Mouse (Mus musculus): Measurements from ENCODE around the gene Cdk5rap1.
"Not testable (repeated sequence)": the region's sequence is repeated elsewhere in the genome, so short reads cannot be mapped to it uniquely, and the experiment has no call there.

Gene Cdk5rap1

DNA sequence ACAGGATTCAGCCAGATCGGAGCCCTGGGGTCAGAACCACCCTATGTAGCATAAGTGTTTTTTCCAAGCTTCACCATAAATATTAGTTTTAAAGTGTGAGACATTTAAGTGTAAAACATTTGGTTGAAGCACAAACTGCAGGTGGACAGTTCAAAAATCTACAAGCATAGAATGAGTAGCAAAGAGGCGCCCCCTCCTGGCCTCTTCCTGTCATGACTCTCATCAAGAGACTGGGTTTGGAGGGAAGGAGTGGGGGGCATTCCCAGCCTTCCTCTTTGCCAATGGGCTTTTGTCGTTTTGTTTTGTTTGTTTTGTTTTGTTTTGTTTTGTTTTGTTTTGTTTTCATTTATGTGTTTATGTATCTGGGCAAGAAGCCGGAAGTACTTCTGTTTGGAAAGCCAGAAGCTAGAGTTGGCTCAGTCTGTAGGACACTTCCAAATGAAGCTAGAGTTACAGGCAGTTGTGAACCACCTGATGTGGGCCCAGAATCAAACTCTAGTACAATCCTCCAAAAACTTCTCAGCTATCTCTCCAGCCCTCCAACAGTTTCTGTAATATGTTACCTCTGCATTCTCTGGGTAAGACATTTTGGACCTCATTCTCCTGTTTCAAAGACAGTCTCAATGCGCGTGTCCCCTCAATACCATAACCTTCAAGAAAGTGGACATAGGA lies 1.3 kb upstream of the Cdk5rap1 start:
- peak; percentile 38 for DNase-seq

DNA sequence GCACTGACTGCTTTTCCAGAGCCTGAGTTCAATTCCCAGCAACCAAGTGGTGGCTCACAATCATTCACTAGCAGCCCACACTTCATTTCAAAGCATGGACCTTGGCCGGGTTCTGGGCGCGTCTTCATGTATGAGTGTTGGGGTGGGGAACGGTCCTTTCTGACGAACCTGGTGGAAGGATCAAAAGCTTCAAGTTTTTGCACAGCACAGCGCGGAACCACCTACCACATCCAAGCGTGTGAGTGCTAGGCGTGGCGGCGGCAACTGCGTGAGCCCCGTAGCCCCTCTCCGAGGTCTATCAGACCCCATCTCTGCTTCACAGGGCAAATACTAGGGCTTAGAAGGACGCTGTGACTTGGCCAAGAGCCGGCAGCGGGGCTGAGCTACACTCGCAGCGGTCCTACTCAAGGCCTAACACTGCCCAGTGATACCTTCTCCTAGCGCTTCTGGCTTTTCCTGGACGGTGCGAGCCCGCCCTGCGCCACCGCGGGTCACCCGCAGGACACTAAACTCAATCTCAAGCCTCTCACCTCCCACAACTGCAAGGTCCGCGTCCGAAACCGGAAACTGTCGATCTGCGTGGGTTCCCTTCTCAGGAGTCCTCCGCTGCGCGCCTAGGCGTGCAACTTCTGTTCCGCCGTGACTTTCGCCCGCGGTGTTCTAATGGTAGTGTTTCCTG lies 520 bp downstream of the Cdk5rap1 start:
- DNase-seq = peak; percentile 82

DNA sequence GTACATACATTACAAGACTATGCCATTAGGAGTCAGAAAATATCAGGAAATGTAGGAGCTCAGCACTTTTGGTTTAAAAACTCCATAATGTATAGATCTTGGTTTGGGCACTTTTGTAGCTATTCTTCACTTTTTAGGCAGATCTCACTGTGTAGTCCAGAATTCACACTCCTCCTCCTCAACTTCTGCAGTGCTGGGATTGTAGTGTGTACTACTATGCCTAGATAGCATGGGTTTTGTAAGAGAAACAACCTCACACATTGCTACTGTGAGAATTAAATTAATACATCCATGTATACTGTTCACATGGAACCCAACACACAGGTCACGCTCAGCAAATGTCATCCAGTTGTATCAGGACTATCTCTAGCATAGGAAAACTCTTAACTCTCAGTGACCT lies 5.3 kb downstream of the Cdk5rap1 start:
- no peak for DNase-seq

DNA sequence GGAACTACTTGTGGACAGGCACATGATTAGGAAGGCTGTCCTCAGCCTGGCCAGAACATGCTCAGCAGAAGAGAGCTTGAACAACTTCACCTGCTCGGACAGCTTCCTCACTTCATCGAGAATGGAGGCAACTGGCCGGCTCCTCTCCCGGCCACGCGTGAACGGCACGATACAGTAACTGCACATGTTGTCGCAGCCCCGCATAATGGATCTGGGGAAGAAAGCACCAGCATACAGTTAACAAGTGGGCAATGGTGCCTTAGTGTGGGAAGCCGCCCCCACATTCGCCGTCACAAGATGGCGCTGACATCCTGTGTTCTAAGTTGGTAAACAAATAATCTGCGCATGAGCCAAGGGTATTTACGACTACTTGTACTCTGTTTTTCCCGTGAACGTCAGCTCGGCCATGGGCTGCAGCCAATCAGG lies 18.8 kb downstream of the Cdk5rap1 start:
- not testable (repeated sequence) for DNase-seq

DNA sequence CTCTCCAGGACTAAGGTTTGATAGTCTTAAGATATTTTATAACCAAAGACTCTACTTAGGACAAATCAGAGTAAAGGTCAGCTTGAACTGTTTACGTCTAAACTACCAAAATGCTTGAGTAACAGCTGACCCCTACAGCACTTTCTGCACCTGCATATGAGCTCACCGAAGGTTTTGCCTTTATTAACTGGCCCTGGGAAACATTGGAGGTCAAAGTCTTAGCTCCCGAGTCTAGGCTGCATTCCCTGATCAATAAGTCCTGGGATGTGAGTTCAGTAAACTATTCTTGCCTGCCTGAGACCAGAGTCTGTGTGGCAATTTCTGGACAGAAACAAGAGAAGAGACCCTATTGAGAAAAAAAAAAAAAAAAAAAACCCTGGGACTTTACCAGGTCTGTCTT lies 24.7 kb downstream of the Cdk5rap1 start:
- no peak for DNase-seq

DNA sequence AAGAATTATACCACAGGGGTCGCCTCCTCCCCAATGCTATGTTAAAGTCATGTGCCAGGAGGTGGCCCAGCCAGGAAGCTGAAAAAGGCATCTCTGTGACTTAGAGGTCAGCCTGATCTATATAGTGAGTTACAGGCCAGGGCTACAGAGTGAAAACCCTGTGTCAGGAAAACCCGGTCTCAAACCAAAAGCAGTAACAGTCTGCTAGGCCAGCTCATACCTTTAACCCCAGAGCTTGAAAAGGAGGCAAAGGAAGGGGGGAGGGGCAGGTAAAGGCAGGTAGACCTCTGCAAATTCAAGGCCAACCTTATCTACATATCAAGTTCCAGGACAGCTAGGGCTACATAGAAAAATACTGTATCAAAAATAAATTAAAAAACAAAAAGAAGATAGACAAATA lies 33.5 kb downstream of the Cdk5rap1 start:
- DNase-seq = no peak

DNA sequence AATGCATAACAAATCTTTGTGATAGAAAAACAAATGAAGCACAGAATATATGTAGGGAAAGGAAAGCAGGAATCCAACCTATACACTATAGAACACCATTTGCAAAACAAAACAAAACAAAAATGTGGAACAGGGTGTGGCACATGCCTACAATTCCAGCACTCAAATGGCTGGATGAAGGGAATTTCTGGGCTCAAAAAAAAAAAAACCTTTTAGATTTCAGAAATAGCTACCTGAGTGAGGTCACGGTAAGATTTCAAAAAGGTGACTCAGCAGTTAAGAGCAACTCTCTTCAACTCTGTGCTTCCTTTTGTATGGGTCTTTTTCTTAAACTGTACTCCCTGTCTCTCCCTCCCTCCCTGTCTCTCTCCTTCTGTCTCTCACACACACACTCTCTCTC lies 34.6 kb downstream of the Cdk5rap1 start:
- no peak for DNase-seq

DNA sequence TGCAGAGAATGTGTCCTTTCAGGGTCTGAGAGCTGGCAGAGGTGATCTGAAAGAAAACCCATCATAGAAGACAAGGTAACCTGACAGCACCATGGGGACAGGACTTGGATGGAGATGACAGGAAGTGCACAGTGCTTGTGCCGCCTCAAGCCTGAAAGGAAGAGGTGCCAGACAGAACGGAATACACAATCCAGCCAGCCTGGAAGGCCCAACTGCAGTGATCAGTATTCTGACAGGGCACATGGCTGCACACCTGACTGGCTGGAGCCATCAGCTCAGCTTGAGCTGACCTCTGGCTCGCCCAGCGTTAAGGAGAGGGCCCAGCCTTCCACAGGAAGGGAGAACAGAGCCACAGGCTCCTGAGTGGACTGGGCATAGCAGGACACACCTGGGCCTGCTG lies 37.2 kb downstream of the Cdk5rap1 start:
- no peak for DNase-seq

DNA sequence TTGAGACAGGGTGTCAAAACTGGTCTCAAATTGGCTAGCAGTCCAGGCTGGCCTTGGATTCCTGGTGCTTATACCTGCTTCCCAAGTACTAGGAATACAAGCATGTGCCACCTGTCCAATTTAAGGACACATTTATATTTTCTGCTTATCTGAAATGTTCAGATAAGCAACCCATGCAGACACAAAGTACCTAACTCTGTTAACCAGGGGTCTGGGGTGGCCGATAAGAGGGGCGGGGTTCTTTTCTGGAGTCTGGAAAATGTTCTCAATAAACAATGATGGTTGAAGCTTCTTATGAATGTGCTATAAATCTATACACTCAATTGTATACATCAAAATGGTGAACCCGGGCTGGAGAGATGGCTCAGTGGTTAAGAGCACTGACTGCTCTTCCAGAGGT lies 46.0 kb downstream of the Cdk5rap1 start:
- no peak for DNase-seq

DNA sequence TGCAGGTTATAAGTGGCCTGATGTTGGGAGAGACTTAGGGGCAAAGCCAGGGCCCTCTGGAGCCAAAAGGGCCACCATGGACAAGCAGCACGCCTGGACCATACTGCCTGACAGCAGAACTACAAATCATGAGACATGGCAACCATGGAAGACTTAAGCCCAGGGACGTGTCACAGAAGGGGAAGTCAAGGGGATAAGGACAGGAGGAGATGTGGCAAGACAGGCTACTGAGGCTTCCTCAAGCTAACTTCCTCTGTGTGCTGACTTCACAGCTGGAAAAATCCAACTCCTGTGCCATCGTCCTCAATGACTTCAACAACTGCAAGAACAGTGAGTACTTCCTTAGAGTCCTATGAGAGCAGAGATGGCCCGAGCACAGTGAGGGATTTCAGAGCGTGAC lies 59.0 kb downstream of the Cdk5rap1 start:
- DNase-seq = not testable (repeated sequence)

DNA sequence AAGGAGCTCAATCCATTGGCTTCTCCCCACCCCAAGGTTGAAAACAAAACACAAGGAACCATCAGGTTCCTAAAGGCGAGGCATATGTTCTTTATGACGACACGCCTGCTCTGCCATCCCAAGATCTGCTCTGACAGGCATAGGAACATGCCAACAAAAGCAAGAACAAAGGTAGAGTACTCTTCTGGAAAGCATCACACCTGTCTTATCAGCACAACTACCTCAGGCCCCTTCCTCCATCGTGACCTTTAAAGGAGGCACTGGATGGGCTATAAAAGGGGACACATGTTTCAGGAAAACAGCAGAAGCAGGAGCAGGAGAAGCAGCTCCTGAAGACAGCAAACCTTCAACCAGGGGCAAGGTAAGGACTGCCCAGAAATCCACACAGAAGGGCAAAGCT lies 65.9 kb downstream of the Cdk5rap1 start, which contains the start of gene Bpifb9b:
Bpifb9b (plus strand) TSS at position 301 of the 400 bp plus-strand sequence.
- not testable (repeated sequence) for DNase-seq

DNA sequence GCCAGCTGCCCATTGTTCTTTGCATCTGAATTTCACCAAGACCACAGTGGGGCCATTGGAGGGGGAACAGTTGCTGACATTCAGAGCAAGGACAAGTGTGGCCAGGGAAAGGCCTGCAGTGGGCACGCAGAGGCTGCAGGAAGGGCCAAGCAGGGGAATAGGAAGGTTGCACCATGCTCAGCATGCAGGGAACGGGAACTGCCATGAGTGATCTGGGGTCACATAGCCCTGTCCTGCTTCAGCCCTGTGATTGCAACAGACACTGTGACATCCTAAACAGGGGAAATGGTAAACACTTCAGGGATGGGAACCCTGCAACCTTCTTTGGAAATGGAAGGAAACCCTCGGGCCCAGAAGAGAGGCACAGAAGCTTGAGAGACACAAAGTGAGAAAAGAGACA lies 68.2 kb downstream of the Cdk5rap1 start:
- not testable (repeated sequence) for DNase-seq

DNA sequence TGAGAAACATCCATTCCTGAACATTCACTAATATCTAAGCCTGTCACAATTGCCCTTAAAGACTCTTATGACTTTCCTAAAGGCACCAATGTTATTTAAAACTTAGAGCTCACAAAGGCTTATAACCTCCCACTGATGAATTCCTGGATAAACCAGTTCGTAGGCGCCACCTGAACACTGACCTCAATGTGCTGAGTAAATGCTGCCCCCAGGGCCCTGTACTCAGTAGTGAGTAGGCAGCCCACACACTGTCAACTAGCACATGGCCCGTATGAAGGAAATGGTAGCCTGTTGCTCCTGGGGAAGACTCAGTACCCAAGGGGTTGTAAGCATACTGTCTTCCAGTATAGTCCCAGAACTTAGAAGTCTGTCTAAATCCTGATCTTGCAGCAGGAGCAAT lies 71.0 kb downstream of the Cdk5rap1 start:
- DNase-seq = no peak

DNA sequence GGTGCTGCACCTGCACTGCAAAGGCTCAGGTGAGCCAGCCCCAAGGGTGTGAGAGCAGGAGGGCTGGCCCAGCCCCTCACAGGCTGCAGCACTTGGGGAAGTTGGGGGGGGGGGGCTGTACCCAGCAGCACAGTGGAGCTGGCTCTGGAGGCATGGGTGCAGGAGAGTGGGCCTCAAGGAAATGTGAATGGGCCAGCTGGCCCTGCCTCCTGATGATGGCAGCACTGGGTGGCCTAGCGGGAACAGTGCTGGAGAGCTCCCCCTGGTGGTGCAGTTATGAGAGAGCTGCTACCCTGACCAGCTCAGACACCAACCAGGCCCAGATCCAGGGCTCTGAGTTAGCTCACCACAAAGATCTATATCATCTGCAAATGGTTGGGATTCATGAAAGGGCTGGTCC lies 72.3 kb downstream of the Cdk5rap1 start:
- DNase-seq = peak; percentile 35

DNA sequence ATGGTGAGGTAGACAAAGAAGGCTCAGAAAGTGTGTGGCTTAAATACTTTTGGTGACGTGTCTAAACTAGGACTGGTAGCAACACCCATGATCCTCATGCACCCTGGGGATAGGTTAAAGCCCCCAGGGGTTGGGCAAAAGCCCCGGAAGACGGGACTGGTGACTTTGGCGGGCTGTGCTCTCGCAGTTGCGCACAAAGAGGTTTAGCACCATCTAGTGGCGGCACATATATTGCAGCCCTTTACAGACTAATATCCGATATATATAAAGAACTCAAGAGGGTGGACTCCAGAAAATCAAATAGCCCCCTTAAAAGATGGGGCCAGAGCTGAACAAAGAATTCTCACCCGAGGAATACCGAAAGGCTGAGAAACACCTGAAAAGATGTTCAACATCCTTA lies 78.1 kb downstream of the Cdk5rap1 start:
- DNase-seq = peak; percentile 12

DNA sequence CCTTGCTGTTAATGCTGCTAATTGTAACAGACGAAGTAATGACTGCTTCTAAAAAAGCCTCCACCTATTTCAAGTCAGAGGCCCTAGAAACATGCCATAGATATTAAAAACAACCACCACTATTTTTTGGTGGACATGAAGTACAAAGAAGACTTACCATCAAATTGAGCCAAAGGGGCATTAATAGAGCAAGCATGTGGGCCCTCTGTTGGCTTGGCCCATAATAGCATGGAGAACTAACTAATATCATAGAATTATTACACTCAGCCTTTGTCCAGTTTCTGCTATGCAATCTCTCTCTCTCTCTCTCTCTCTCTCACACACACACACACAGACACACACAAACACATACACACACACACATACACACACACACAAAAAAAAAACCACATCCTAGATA lies 80.0 kb downstream of the Cdk5rap1 start:
- DNase-seq = no peak

DNA sequence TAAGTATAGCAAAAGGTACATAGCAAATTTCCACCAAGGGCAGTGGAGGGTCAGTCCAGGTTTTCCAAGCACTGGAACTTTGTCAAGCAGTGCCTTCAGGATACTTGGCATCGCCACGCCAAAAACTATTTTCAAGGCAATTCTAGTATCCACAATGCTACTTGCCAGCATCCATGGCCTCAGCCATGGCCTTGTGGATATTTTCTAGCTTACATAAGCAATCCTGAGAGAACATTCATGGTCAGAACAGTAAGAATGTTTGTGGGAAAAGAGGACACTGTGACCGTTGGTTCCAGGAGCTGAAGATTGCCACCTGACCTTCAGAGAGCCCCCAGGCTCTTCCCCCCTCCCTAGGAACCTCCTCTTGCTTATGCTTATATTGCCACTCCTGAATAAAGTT lies 80.9 kb downstream of the Cdk5rap1 start:
- not testable (repeated sequence) for DNase-seq

All from right cerebral cortex, postnatal 25 days (tissue).